8 mouse cellular contexts compared by ENCODE assay signal in genomic region chr10:89444381-89444780, GRCm38 (mm10). TPM values are rescaled to one million over a fixed set of nuclear protein-coding genes. Genes with fewer than 3 reads are reported as not detected.
DNase-seq lines count a peak whose midpoint lies in the region; ATAC-seq and TF ChIP-seq lines count a peak whose summit lies in the region.

No protein-coding gene starts in this region.

- TF ChIP-seq CTCF in kidney, adult 2 months (conservative IDR thresholded peaks at IDR 0.05; ENCODE audit: insufficient read depth, insufficient read length, low read depth, low read length), result no peak
- TF ChIP-seq CTCF in cortical plate, adult 2 months (IDR thresholded peaks at IDR 0.05; ENCODE audit: extremely low read depth, insufficient read depth, low read length), result no peak

- H3K9ac ChIP-seq in intestine, embryonic 14.5 days (ENCODE audit: low read length), result peak overlapping the region; percentile 59

- WGBS in kidney, adult 2 months, result 50% methylated on average over 3 of the region's 3 CpGs
- 47% methylated on average over 3 of the region's 3 CpGs for WGBS in intestine, embryonic 14.5 days

- no peak for TF ChIP-seq POLR2A in kidney, adult 2 months (IDR thresholded peaks at IDR 0.05; ENCODE audit: low read depth, low read length)
- no peak for TF ChIP-seq POLR2A in cortical plate, adult 2 months (IDR thresholded peaks at IDR 0.05; ENCODE audit: extremely low read depth, insufficient read depth, low read length)

- no peak for DNase-seq in kidney, adult 2 months
- DNase-seq in kidney, postnatal 36 days, result no peak
- DNase-seq in intestine, embryonic 14.5 days (ENCODE audit: low spot score), result no peak
- DNase-seq in naive thymus-derived CD4-positive, alpha-beta T cell, adult 2 months (ENCODE audit: low read depth), result peak; percentile 43
- DNase-seq in right cerebral cortex, adult 18-20 months, result no peak
- no peak for DNase-seq in cerebellum, adult 9-10 months
- DNase-seq in retina, embryonic 14.5 days (ENCODE audit: low spot score), result no peak

- no peaks in the 10 kb centered on the region for H3K36me3 ChIP-seq in kidney, adult 2 months (ENCODE audit: control insufficient read depth, insufficient read depth, low read length)
- H3K36me3 ChIP-seq in intestine, embryonic 14.5 days (ENCODE audit: control insufficient read depth, insufficient read depth, low read length), result no peaks in the 10 kb centered on the region

- H3K4me1 ChIP-seq in kidney, adult 2 months (ENCODE audit: control insufficient read depth, insufficient read depth, low read length), result no peaks in the 10 kb centered on the region
- no peaks in the 10 kb centered on the region for H3K4me1 ChIP-seq in cortical plate, adult 2 months (ENCODE audit: control insufficient read depth, insufficient read depth, low read length)
- peaks cover 8% of the 10 kb centered on the region; the same call in 1 of the 2 replicates for H3K4me1 ChIP-seq in intestine, embryonic 14.5 days (replicated peaks; ENCODE audit: control insufficient read depth, insufficient read depth, low read length)

- H3K9me3 ChIP-seq in intestine, embryonic 14.5 days (ENCODE audit: control insufficient read depth, low read length), result no peaks in the 10 kb centered on the region

- ATAC-seq in intestine, embryonic 14.5 days (replicated peaks; ENCODE audit: low FRiP score, low TSS enrichment, low read depth), result no peak

- peak overlapping the region; percentile 85 for H3K4me2 ChIP-seq in intestine, embryonic 14.5 days (ENCODE audit: low read length)

- 0 out of 2 replicates have a peak overlapping the region, but pooled peaks have one; percentile 75 for H3K4me3 ChIP-seq in kidney, adult 2 months (ENCODE audit: insufficient read depth, low read depth, low read length)
- peak overlapping the region; percentile 89; the same call in 1 of the 2 replicates for H3K4me3 ChIP-seq in cortical plate, adult 2 months (ENCODE audit: insufficient read depth, low read length)
- H3K4me3 ChIP-seq in intestine, embryonic 14.5 days (ENCODE audit: low read depth, low read length), result peak overlapping the region; percentile 76

- no peak overlapping the region for H3K27ac ChIP-seq in kidney, adult 2 months (ENCODE audit: insufficient read depth, low read depth, low read length)
- H3K27ac ChIP-seq in cortical plate, adult 2 months (ENCODE audit: insufficient read depth, low read length), result no peak overlapping the region
- peak overlapping the region; percentile 69 for H3K27ac ChIP-seq in intestine, embryonic 14.5 days (ENCODE audit: low read depth)

- H3K27me3 ChIP-seq in kidney, adult 2 months (replicated peaks; ENCODE audit: control insufficient read depth, insufficient read depth, low read length), result no peaks in the 10 kb centered on the region
- no peaks in the 10 kb centered on the region for H3K27me3 ChIP-seq in intestine, embryonic 14.5 days (replicated peaks; ENCODE audit: control insufficient read depth, insufficient read depth, low read length)

RNA-seq across cellular contexts. Expression of gene Gas2l3, which starts 0.6 kb away (rescaled TPM):
- polyA plus RNA-seq in kidney, adult 2 months (2012; rRNA removed), result 0.19 and 0.75 TPM in 2 replicates
- 0.78 and 0.88 TPM in 2 replicates for polyA plus RNA-seq in cortical plate, adult 2 months (2012; rRNA removed)
- 19.3 and 22.3 TPM in 2 replicates for polyA plus RNA-seq in intestine, embryonic 14.5 days (2014; fragmentation: Nextera tagmentation; extraction: Ambion mirVana)

Comparison
In these comparisons a context has a peak if more than half of its experiments do, and no peak if none do; other contexts are left out.
1. RNA of gene Gas2l3, which starts 0.6 kb away (polyA plus RNA-seq): 19.3 to 22.3 TPM in intestine, embryonic 14.5 days; 0.78 to 0.88 TPM in cortical plate, adult 2 months and 0.19 to 0.75 TPM in kidney, adult 2 months; every median in the first group is over 10 times any median in the second.
2. Peak in every context shown above with its lines, with median percentiles within 50 percentile points of each other: H3K4me3 ChIP-seq.